Mouse (Mus musculus): Measurements from ENCODE around the gene Npffr2.

DNA sequence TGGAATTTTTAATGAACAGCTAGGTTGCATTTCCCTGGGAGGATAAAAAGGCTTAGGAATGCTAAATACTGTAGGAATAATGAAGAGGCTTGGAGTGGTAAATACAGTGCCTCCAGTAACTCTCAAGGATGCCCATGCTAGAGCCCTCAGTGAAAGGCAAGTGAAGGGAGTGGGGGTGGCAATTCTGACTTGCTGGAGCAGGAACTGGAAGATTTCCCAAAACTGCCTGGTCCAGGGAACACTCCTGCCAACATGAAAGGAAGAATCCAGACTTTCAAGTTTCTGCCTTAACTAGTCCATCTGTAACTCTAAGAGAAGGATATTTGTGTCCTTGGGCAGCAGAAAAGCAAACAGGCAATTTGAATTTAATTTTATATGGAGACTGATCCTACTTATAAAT, 34.2 kb downstream of the Npffr2 start:
- no peak for TF ChIP-seq CTCF (IDR thresholded peaks at IDR 0.05; ENCODE audit: borderline replicate concordance, control insufficient read depth, extremely low read depth, insufficient read depth, low read length, poor library complexity)
- TF ChIP-seq POLR2A (IDR thresholded peaks at IDR 0.05; ENCODE audit: control insufficient read depth, extremely low read depth, insufficient read depth, low read length, poor library complexity), result no peak
